Mouse (Mus musculus): ENCODE results near the gene Stk32c.

Gene Stk32c

GRCm38 (mm10) chr7:139229837-139230236 lies 16.7 kb upstream of the Stk32c start:
- DNase-seq (ENCODE audit: inconsistent ontology term): no peak

- DNase-seq (ENCODE audit: inconsistent ontology term): no peak
These were observed 15.5 kb upstream of the Stk32c start for GRCm38 (mm10) chr7:139228447-139229171.

- no peak for DNase-seq (ENCODE audit: inconsistent ontology term)
These were observed 13.3 kb upstream of the Stk32c start for GRCm38 (mm10) chr7:139226416-139226815.

- no peak for DNase-seq (ENCODE audit: inconsistent ontology term)
These were observed 11.6 kb upstream of the Stk32c start for GRCm38 (mm10) chr7:139224725-139225124.

- no peak for DNase-seq (ENCODE audit: inconsistent ontology term)
These were observed 11.0 kb upstream of the Stk32c start for GRCm38 (mm10) chr7:139224070-139224469.

GRCm38 (mm10) chr7:139222341-139222740 lies 9.2 kb upstream of the Stk32c start:
- DNase-seq (ENCODE audit: inconsistent ontology term): no peak

GRCm38 (mm10) chr7:139221856-139222255 lies 8.7 kb upstream of the Stk32c start:
- DNase-seq (ENCODE audit: inconsistent ontology term): no peak

- no peak for DNase-seq (ENCODE audit: inconsistent ontology term)
These were observed 8.0 kb upstream of the Stk32c start for GRCm38 (mm10) chr7:139221072-139221471.

- peak; percentile 78 for DNase-seq (ENCODE audit: inconsistent ontology term)
These were observed 7.2 kb upstream of the Stk32c start for GRCm38 (mm10) chr7:139220303-139220702.

- DNase-seq (ENCODE audit: inconsistent ontology term): peak; percentile 40
These were observed 6.4 kb upstream of the Stk32c start for GRCm38 (mm10) chr7:139219486-139219885.

- DNase-seq (ENCODE audit: inconsistent ontology term): no peak
These were observed 5.7 kb upstream of the Stk32c start for GRCm38 (mm10) chr7:139218641-139219415.

- DNase-seq (ENCODE audit: inconsistent ontology term): no peak
These were observed 3.9 kb upstream of the Stk32c start for GRCm38 (mm10) chr7:139217046-139217445.

- DNase-seq (ENCODE audit: inconsistent ontology term): no peak
These were observed 3.4 kb upstream of the Stk32c start for GRCm38 (mm10) chr7:139216464-139216863.

- DNase-seq (ENCODE audit: inconsistent ontology term): no peak
These were observed 2.8 kb upstream of the Stk32c start for GRCm38 (mm10) chr7:139215946-139216345.

GRCm38 (mm10) chr7:139215516-139215915 lies 2.4 kb upstream of the Stk32c start:
- no peak for DNase-seq (ENCODE audit: inconsistent ontology term)

GRCm38 (mm10) chr7:139214596-139215340 lies 1.7 kb upstream of the Stk32c start:
- no peak for DNase-seq (ENCODE audit: inconsistent ontology term)

GRCm38 (mm10) chr7:139214160-139214559 lies 1.1 kb upstream of the Stk32c start:
- DNase-seq (ENCODE audit: inconsistent ontology term): no peak

GRCm38 (mm10) chr7:139213751-139214150 lies 644 bp upstream of the Stk32c start:
- DNase-seq (ENCODE audit: inconsistent ontology term): no peak

- no peak for DNase-seq (ENCODE audit: inconsistent ontology term)
These were observed 1.3 kb downstream of the Stk32c start for GRCm38 (mm10) chr7:139211761-139212160.

GRCm38 (mm10) chr7:139208773-139209095 lies 4.4 kb downstream of the Stk32c start:
- DNase-seq (ENCODE audit: inconsistent ontology term): no peak

GRCm38 (mm10) chr7:139208023-139208772 lies 4.9 kb downstream of the Stk32c start:
- peak; percentile 63 for DNase-seq (ENCODE audit: inconsistent ontology term)

- DNase-seq (ENCODE audit: inconsistent ontology term): no peak
These were observed 11.9 kb downstream of the Stk32c start for GRCm38 (mm10) chr7:139201209-139201608.

All from Muller cell, postnatal 12 days (primary cell).